Mouse (Mus musculus): ENCODE results near the gene Tmtc2. TPM values are rescaled to one million over a fixed set of nuclear protein-coding genes. Genes with fewer than 3 reads are reported as not detected.

Tmtc2 gene
- polyA plus RNA-seq, 1 experiment = 0.10 TPM

- TF ChIP-seq GATA1 (IDR thresholded peaks at IDR 0.05; ENCODE audit: borderline replicate concordance, low read length) (no peak), FLI1 (IDR thresholded peaks at IDR 0.05; ENCODE audit: low read length) (no peak)
- peaks cover 51% of the 10 kb centered on the region for H3K4me1 ChIP-seq
- no peaks in the 10 kb centered on the region for H3K9me3 ChIP-seq
- H3K4me3 ChIP-seq (replicated peaks) = peak overlapping the region; percentile 95
- H3K36me3 ChIP-seq (replicated peaks; ENCODE audit: low read length) = no peaks in the 10 kb centered on the region
- peaks cover 19% of the 10 kb centered on the region for H3K27me3 ChIP-seq (replicated peaks)
These were observed 844 bp downstream of the Tmtc2 start for GRCm38 (mm10) chr10:105573306-105573907.

DNA sequence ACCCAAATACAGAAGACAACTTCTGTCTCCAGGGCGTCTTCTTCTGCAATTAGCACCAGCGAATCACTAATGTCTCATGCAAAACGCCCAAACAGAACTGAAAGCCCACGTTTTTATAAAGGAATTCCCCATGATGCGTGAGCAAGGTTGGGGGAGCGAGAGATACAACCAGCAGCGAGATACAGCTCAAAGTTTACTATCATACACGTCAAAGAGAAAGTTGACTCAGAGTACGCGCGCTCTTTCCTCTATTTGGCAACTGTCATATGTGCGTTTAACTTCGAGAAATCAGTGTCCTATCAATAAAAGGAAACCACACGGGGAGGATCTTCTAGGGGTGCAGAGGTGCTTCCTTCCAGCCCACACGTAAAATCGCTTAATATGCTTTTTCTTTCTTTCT lies 1.4 kb downstream of the Tmtc2 start:
- H3K4me1 ChIP-seq = peaks cover 45% of the 10 kb centered on the region
- peaks cover 19% of the 10 kb centered on the region for H3K27me3 ChIP-seq (replicated peaks)
- TF ChIP-seq FLI1 (IDR thresholded peaks at IDR 0.05; ENCODE audit: low read length) (no peak), GATA1 (IDR thresholded peaks at IDR 0.05; ENCODE audit: borderline replicate concordance, low read length) (no peak)
- no peaks in the 10 kb centered on the region for H3K9me3 ChIP-seq
- H3K4me3 ChIP-seq (replicated peaks) = peak overlapping the region; percentile 84
- H3K36me3 ChIP-seq (replicated peaks; ENCODE audit: low read length) = no peaks in the 10 kb centered on the region

DNA sequence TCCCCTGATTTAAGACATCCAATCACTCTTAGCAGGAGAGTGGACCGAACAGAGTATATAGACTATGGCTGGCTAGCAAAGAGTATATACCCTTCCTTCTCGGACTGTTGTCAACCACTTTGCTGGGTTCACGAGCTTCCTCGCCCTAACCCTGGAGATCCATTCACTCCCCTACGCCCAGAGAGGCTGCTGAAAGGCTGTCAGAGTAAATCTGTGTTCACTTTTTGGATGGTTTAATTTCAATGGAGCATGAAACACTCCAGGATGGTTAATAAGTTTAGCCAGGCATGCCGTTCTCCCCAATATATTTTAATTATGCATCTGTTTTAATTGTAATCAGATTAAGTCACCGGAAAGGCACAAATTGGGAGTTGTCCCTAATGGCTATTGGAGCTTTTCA lies 1.9 kb downstream of the Tmtc2 start:
- H3K27me3 ChIP-seq (replicated peaks) = peaks cover 19% of the 10 kb centered on the region
- peaks cover 40% of the 10 kb centered on the region for H3K4me1 ChIP-seq
- no peaks in the 10 kb centered on the region for H3K36me3 ChIP-seq (replicated peaks; ENCODE audit: low read length)
- no peak overlapping the region for H3K4me3 ChIP-seq (replicated peaks)
- no peaks in the 10 kb centered on the region for H3K9me3 ChIP-seq
- no peak for TF ChIP-seq GATA1 (IDR thresholded peaks at IDR 0.05; ENCODE audit: borderline replicate concordance, low read length)
- no peak for TF ChIP-seq FLI1 (IDR thresholded peaks at IDR 0.05; ENCODE audit: low read length)

- Histone ChIP-seq H3K4me3 (replicated peaks) (no peak overlapping the region), H3K4me1 (peaks cover 35% of the 10 kb centered on the region), H3K9me3 (no peaks in the 10 kb centered on the region), H3K36me3 (replicated peaks; ENCODE audit: low read length) (no peaks in the 10 kb centered on the region), H3K27me3 (replicated peaks) (peaks cover 19% of the 10 kb centered on the region)
- TF ChIP-seq FLI1 (IDR thresholded peaks at IDR 0.05; ENCODE audit: low read length) = no peak
- no peak for TF ChIP-seq GATA1 (IDR thresholded peaks at IDR 0.05; ENCODE audit: borderline replicate concordance, low read length)
These were observed 2.4 kb downstream of the Tmtc2 start for GRCm38 (mm10) chr10:105571831-105572230.

DNA sequence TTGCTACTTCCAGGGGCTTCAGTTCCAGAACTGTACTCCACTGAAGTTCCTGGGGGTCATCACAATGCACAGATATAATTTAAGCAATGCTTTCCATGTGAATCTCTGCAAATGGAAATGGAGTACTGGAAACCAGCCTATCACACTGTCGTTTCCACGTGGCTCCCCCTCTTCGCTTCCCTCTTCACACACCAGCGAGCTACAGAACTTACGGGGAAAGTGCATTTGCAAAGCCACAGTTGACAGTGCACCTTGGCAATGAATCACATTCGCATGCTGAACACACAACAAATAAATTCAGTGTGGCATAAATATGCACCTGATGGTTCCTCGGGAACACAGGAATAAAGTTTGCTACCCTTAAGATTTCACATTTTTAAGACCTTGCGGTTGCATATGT lies 3.2 kb downstream of the Tmtc2 start:
- no peak overlapping the region for H3K4me3 ChIP-seq (replicated peaks)
- no peaks in the 10 kb centered on the region for H3K9me3 ChIP-seq
- H3K4me1 ChIP-seq = peaks cover 29% of the 10 kb centered on the region
- no peaks in the 10 kb centered on the region for H3K36me3 ChIP-seq (replicated peaks; ENCODE audit: low read length)
- peaks cover 19% of the 10 kb centered on the region for H3K27me3 ChIP-seq (replicated peaks)
- TF ChIP-seq FLI1 (IDR thresholded peaks at IDR 0.05; ENCODE audit: low read length) (no peak), GATA1 (IDR thresholded peaks at IDR 0.05; ENCODE audit: borderline replicate concordance, low read length) (no peak)

GRCm38 (mm10) chr10:105569573-105569972 lies 4.7 kb downstream of the Tmtc2 start:
- peaks cover 18% of the 10 kb centered on the region for H3K4me1 ChIP-seq
- H3K9me3 ChIP-seq = no peaks in the 10 kb centered on the region
- H3K36me3 ChIP-seq (replicated peaks; ENCODE audit: low read length) = no peaks in the 10 kb centered on the region
- peaks cover 19% of the 10 kb centered on the region for H3K27me3 ChIP-seq (replicated peaks)
- TF ChIP-seq FLI1 (IDR thresholded peaks at IDR 0.05; ENCODE audit: low read length) (no peak), GATA1 (IDR thresholded peaks at IDR 0.05; ENCODE audit: borderline replicate concordance, low read length) (no peak)
- no peak overlapping the region for H3K4me3 ChIP-seq (replicated peaks)

DNA sequence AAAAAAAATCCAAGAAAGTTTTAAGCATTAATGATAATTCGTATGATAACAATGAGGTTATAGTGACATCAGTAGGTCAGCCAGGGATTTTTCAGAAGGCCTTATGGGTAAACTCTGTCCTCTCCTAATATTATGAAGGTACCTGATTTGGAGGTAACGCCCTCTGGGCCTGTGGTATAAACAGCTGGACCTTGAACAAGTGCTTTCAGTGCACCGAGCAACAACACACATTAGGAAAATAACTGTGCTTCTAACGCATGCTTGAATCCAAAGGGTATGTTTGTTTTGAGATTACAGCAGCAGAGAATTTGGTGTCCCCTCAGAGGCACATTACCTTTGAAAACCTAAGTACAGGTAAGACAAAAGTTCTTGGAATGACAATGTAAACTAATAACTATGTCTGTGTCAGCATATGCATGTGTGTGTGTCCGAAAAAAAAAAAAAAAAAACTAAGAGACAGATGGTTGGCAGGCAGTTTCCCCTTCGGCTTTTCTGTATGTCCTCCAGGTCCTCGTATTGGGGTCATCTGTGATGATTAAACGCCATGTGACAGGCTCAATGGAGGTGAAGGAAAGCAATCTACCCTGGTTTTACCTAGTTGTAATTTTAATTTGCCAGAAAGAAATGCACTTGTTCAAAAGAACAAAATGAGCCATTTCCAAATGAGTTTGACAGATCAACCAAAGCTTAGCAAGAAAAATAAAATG lies 6.3 kb downstream of the Tmtc2 start:
- no peaks in the 10 kb centered on the region for H3K36me3 ChIP-seq (replicated peaks; ENCODE audit: low read length)
- TF ChIP-seq FLI1 (IDR thresholded peaks at IDR 0.05; ENCODE audit: low read length) = no peak
- no peak for TF ChIP-seq GATA1 (IDR thresholded peaks at IDR 0.05; ENCODE audit: borderline replicate concordance, low read length)
- H3K4me3 ChIP-seq (replicated peaks) = no peak overlapping the region
- peaks cover 14% of the 10 kb centered on the region for H3K27me3 ChIP-seq (replicated peaks)
- no peaks in the 10 kb centered on the region for H3K9me3 ChIP-seq
- H3K4me1 ChIP-seq = peaks cover 7% of the 10 kb centered on the region

- H3K36me3 ChIP-seq (replicated peaks; ENCODE audit: low read length) = no peaks in the 10 kb centered on the region
- TF ChIP-seq GATA1 (IDR thresholded peaks at IDR 0.05; ENCODE audit: borderline replicate concordance, low read length) (no peak), FLI1 (IDR thresholded peaks at IDR 0.05; ENCODE audit: low read length) (no peak)
- no peaks in the 10 kb centered on the region for H3K9me3 ChIP-seq
- H3K4me3 ChIP-seq (replicated peaks) = no peak overlapping the region
- H3K4me1 ChIP-seq = peaks cover 4% of the 10 kb centered on the region
- H3K27me3 ChIP-seq (replicated peaks) = no peaks in the 10 kb centered on the region
These were observed 12.7 kb downstream of the Tmtc2 start for GRCm38 (mm10) chr10:105561548-105561947.

DNA sequence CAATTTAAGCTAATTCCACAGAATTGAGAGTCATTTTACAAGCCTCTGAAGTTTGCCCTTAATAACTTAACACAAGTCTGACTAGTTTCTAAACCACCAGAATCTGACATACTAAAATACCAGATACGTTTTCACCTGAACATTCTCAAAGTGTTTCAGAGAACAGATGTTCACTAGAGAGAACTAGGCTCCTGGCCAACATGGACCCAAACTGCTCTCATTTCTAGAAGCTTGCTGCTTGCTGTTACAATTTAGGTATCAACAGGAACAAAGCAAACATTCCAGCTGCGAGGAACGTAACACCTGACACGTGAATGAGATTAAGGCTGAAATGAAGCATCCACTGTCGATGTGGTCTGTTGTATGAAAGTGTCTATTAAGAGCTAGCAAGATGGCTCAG lies 16.7 kb downstream of the Tmtc2 start:
- no peaks in the 10 kb centered on the region for H3K27me3 ChIP-seq (replicated peaks)
- no peak for TF ChIP-seq FLI1 (IDR thresholded peaks at IDR 0.05; ENCODE audit: low read length)
- TF ChIP-seq GATA1 (IDR thresholded peaks at IDR 0.05; ENCODE audit: borderline replicate concordance, low read length) = no peak
- H3K4me1 ChIP-seq = peaks cover 4% of the 10 kb centered on the region
- H3K4me3 ChIP-seq (replicated peaks) = no peak overlapping the region
- no peaks in the 10 kb centered on the region for H3K36me3 ChIP-seq (replicated peaks; ENCODE audit: low read length)
- no peaks in the 10 kb centered on the region for H3K9me3 ChIP-seq

DNA sequence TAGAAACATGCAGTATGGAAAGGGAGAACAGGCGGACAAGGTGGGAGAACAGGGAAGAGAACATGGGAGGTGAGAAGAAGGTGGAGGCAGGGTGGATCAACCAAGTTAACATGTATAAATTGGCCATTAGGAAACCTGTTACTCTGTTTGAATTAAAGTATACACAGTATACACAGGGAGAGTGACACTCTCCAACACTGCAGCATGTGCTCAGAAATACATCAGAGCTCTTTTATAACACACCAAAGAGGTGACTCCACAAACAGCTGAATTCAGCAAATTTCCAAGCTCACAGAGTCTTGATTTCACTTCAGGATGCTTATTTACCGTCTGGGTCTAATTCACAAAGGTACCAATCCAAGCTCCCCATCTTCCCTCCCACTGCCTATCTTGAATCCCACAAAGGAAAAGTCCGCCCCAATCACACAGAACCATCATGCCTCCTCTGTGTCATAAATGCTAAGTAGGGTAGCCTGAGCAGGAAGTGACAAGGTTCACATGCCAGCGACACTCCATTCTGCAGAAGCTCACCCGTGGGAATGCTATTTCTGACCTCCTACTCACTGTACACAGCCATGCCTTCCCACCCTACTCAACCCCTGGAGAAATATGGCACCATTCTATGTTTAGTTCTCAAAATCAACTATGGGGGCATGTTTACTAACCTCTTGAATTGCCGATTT lies 17.2 kb downstream of the Tmtc2 start:
- H3K4me3 ChIP-seq (replicated peaks) = no peak overlapping the region
- no peaks in the 10 kb centered on the region for H3K9me3 ChIP-seq
- no peak for TF ChIP-seq FLI1 (IDR thresholded peaks at IDR 0.05; ENCODE audit: low read length)

More for the DNA sequence above, 17.2 kb downstream of the Tmtc2 start:
- Histone ChIP-seq H3K27me3 (replicated peaks) (no peaks in the 10 kb centered on the region), H3K36me3 (replicated peaks; ENCODE audit: low read length) (no peaks in the 10 kb centered on the region), H3K4me1 (peaks cover 4% of the 10 kb centered on the region)

All from megakaryocyte, embryonic 14.5 days (primary cell).